Comparison of ENCODE assay signal across 8 mouse cellular contexts in genomic region chr19:25635622-25636244, GRCm38 (mm10). TPM values are rescaled to one million over a fixed set of nuclear protein-coding genes. Genes with fewer than 3 reads are reported as not detected.
DNase-seq lines count a peak whose midpoint lies in the region; ATAC-seq lines count a peak whose summit lies in the region.

No protein-coding gene starts in this region.

- H3K27me3 ChIP-seq in forebrain, embryonic 16.5 days (replicated peaks; ENCODE audit: control insufficient read depth, insufficient read depth, low read length) = no peaks in the 10 kb centered on the region

- no peaks in the 10 kb centered on the region for H3K36me3 ChIP-seq in forebrain, embryonic 16.5 days (ENCODE audit: control insufficient read depth, insufficient read depth)

- H3K27ac ChIP-seq in forebrain, embryonic 16.5 days (ENCODE audit: low read length) = no peak overlapping the region

- peak overlapping the region; percentile 43 for H3K9ac ChIP-seq in forebrain, embryonic 16.5 days (replicated peaks; ENCODE audit: low read depth, low read length)

- ATAC-seq in forebrain, embryonic 16.5 days = peak; percentile 89

- DNase-seq in NIH3T3 (ENCODE audit: low read depth) = peak; percentile 92
- DNase-seq in cerebellum, adult 11-12 months = peak; percentile 4
- DNase-seq in heart, postnatal 4 days = peak; percentile 74
- peak; percentile 33 to 74 for DNase-seq in layer of hippocampus, adult 18-20 months (ENCODE audit: low spot score in 2 of 2)
- DNase-seq in lung, adult 18-20 months = peak; percentile 54 to 61
- peak; percentile 69 for DNase-seq in ovary, postnatal 36 days (ENCODE audit: low spot score)
- no peak for DNase-seq in T-cell, adult 2 months (ENCODE audit: low spot score)

- peak overlapping the region; percentile 43 for H3K4me3 ChIP-seq in forebrain, embryonic 16.5 days (replicated peaks; ENCODE audit: low read length)

- 10% methylated on average over 22 of the region's 22 CpGs for WGBS in forebrain, embryonic 16.5 days

- H3K4me1 ChIP-seq in forebrain, embryonic 16.5 days (replicated peaks; ENCODE audit: control insufficient read depth, insufficient read depth, low read length) = no peaks in the 10 kb centered on the region

- no peaks in the 10 kb centered on the region for H3K9me3 ChIP-seq in forebrain, embryonic 16.5 days (ENCODE audit: control insufficient read depth, low read length)

- peak overlapping the region; percentile 52 for H3K4me2 ChIP-seq in forebrain, embryonic 16.5 days (ENCODE audit: low read length)

RNA-seq across cellular contexts. Expression of gene Dmrt3, which starts 25.6 kb away (rescaled TPM):
- polyA plus RNA-seq in forebrain, embryonic 16.5 days (2015; fragmentation: Nextera tagmentation; extraction: Ambion mirVana) = 1.7 and 2.6 TPM in 2 replicates
- total RNA-seq in heart, postnatal 4 days (2021) = not detected
- under 1 TPM; 0.54 to 0.63 TPM for total RNA-seq in layer of hippocampus, adult 18-20 months (2021)

RNA-seq across cellular contexts. Expression of gene Dmrt2, which starts 36.5 kb away (rescaled TPM):
- 0.86 and 2.1 TPM in 2 replicates for polyA plus RNA-seq in forebrain, embryonic 16.5 days (2015; fragmentation: Nextera tagmentation; extraction: Ambion mirVana)
- total RNA-seq in heart, postnatal 4 days (2021) = not detected
- total RNA-seq in layer of hippocampus, adult 18-20 months (2021) = under 1 TPM; 0.79 to 0.81 TPM
